Mouse (Mus musculus) mesoderm, embryonic 11.5 days (tissue): ENCODE results near the gene Atg4c.
A peak's percentile ranks its signal among the peaks of the same experiment; 100 is the strongest.

Experiments
- DNase-seq: peaks from one replicate; pipeline ENCODE4 v3.0.0-alpha.2; 2012; ENCODE audit warnings: low read depth, low spot score

Atg4c gene

GRCm38 (mm10) chr4:99193810-99194582 lies at the start of gene Atg4c:
Atg4c (plus strand) TSS chr4:99193934.
- peak; percentile 88 for DNase-seq

DNA sequence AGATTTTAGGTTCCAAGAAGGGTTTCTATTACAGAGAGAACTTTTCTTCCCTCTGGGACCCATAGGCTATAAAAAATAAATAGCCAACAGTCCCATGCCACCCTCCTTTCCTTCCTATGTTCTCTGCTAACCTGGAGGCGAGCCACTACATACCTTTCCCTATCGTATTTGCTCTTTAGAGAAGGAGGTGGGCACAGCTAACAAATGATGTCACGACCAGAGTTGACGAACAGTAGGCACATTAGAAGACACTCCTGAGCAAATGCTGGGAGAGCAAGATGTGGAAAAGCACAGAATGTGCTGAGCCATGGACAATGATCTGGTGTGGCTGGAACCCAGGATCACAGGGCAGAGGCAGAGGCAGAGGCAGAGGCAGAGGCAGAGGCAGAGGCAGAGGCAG lies 42.3 kb upstream of the Atg4c start:
- no peak for DNase-seq

DNA sequence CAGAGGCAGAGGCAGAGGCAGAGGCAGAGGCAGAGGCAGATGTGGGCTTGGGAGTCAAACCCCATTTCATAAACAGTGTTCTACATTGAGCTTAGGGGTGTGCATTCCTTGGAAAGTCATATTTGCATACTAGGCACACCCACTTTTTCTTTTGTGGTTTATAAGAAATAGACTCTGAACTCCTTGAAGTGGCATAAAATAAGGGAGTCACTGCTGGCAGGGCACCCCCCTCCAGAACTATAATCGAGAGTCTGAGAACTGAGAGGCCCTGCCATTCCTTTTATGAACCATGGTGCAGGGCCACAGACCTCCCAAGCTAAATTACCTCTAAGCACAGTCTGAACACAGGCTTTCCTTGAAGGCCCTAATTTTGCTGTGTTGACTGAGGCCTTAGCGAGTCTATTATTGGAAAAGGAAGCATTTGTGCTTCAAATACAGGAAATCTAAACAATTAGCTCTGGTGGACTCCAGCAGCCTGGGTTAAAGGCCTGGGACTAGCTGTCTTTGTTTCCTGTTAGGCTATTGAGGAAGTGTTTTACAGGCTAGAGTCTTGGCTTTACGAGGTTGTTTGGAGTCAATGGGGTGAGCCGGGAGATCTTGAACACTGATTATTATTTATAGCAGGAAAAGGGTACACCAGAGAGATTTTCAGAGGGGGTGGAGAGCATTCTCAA lies 41.7 kb upstream of the Atg4c start:
- DNase-seq = no peak

GRCm38 (mm10) chr4:99156641-99157307 lies 37.0 kb upstream of the Atg4c start:
- no peak for DNase-seq

DNA sequence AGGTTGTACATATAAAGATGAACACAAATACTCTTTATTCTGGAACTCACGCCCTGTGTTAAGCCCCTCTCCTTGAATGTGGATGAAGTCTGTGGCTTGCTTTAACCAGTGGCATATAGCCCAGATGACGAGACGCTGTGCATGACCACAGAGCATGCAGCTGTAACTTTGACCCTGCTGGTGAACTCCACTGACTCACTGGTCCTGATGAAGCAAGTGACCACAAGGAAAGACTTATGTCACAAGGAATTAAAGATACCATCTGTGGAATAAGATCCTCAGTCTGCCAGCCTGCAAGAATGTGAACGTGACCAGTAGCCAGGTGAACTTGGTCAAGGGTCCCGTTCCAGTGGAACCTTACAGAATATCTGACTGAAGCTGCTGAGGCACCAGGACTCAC lies 35.2 kb upstream of the Atg4c start:
- DNase-seq = no peak

DNA sequence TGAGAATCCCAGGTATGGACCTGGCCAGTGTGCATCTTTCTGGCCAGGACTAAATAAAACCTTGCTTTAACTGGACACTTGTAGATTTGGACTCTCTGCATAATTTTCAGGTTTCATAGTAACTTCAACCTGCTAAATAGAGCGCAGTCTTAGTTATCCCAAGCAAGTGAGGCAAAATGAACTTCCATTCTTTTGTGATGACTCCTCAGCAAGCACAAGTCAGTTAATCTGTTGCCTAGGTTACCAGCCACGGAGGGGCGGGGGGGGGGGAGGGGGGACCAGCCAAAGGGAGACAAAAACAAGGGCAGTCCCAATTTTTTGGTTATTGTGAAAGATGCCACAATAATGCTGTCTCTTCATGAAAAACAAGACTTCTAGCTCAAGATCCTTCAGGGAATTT lies 33.3 kb upstream of the Atg4c start:
- DNase-seq = no peak

DNA sequence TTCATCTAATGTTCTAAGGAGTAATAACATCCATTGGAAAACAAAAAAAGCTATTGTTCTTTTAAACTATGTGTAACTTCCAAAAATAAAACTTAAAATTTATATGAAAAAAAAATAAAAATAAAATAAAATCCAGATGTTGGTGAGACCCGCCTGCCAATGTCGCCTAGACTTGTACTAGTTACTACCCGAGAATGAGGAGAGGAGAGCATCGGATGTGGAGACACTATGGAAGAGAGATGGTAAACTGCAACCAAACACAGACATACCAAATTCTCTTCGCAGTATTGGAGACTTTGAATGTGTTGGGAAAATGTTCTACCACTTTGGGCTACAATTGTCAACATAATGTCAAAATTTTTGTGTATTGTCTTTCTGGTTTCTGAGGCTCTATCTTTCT lies 32.8 kb upstream of the Atg4c start:
- no peak for DNase-seq

DNA sequence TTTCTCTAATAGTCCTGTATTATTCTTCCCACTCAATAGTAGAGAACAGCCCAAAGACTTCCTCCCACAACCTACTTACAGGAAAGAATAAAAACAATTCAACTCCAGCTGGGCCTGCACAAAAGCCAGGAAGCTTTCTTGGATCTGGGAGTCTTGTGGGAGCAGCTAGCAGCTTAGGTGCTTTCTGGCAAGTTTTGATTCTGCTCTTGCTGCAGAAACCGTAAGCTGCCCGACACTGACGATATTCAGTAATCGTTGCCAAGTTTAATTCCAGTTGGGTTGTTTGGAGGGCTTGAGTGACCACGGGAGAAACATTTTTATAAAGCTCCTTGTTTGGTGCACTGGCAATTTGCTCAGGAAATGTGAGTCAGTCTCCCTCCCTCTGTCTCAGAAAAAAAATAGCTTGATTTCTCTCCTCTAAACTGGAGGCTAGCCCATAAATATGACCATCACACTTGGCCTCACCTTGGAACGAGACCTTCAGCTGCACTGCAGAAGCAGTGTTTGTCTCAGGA lies 32.2 kb upstream of the Atg4c start:
- DNase-seq = no peak

DNA sequence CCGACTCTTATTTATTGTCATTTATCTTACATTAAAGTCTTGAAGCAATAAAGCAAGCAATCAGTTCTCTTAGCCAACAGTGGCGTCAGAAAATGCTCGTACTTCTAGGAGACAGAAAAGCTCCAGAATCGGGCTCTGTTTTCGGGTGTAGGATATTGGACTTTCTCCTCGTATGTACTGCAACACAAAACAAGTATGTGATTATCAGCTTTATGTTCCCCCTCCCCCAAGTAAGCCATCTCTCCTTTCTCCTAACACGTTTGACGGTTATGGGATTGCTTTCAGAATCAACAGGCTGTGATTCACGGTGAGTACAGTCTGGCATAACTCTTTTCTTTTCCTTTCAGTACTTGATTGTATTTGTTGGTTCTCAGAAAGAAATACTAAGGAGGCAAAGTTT lies 30.7 kb upstream of the Atg4c start:
- no peak for DNase-seq

- peak; percentile 34 for DNase-seq
These were observed 30.2 kb upstream of the Atg4c start for GRCm38 (mm10) chr4:99163547-99163946.

DNA sequence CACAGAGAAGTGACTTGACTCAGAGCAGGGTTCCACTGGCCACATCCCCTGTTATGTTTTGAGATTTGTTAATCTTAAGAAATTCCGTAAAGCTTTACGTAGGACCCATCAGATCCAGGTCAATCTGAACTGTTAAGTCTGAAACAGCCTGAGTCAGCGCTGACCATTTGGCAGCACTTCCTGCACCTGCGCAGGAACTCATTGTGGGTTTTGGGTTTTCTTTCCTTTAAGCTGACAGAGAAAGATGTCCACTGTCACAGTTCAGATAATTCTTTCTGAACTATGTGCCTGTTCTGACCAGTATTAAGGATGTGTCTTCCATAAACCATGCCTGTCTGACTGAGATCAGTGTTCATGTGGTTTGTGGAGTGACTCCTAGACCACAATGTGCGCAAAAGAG lies 24.9 kb upstream of the Atg4c start:
- no peak for DNase-seq

DNA sequence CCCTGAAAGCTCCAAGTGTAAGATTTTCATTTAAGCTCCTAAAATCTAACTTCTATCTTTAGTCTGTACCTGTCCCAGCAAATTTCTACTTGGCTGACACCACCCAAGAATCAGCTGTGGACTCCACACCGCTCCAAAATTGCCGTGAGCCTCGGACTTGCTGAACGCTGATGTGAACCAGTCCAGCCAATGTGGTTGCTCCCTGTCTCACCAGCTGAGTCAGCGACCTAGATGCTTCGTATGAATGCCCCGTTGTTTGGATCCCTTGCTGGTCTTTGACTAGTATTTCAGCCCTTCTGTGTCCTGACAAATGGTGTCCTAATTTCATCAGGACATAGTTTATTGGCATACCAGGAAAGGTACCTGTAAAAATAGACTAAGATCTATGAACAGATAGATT lies 19.5 kb upstream of the Atg4c start:
- DNase-seq = no peak

- no peak for DNase-seq
These were observed 16.9 kb upstream of the Atg4c start for GRCm38 (mm10) chr4:99176841-99177240.

- no peak for DNase-seq
These were observed 16.5 kb upstream of the Atg4c start for GRCm38 (mm10) chr4:99177255-99177654.

DNA sequence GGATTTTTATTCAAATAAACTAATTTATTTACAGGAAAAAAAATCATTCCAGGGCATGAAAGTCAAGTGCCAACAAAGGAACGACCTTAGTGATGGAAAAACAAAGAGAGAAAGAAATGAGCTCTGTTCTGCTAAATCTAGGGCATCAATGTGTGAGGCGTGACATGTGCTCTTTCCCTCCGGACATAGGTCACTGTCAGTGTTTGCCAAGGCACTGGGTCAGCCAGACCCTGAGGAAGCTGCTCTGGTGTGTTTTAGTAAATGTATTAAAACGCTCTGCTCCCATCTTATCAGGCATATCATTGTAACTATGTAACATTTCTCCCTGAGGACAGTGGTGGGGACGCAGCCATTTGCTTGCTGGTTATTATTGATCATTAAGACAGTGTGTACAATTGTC lies 14.9 kb upstream of the Atg4c start:
- no peak for DNase-seq

GRCm38 (mm10) chr4:99179446-99180120 lies 14.2 kb upstream of the Atg4c start:
- DNase-seq = no peak

- no peak for DNase-seq
These were observed 12.8 kb upstream of the Atg4c start for GRCm38 (mm10) chr4:99180921-99181320.

DNA sequence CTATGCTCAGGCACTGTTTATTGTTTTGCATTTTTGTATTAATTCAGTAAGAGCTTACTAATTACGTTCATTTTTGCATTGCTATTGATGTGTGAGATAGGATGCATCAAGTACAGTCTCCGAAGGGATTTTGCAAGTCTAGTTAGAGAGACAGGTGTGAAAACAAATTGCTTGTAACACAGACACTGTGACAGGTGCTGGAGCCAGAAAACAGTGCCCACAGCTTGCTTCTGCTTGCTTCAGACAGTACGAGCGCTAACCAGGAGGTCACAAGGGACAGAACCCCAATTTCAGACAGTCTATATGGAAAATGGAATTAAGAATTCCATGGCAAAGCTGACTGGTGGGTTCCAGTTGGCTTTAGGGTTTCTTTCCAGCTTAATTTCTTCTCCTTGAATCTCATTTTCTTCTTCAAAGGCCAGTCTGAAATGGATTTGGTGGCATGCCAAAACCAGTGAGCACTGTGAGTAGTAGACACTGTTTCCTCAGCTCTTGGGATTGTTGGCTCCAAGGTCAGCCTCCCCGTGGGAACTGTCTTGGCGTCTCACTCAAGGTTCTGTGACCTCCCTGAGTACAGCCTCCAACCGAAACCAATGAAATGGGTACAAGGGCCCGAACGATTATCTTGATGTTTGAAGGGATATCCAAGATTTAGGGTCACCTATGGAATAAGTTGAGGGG lies 11.9 kb upstream of the Atg4c start:
- DNase-seq = no peak

- DNase-seq = peak; percentile 61
These were observed 10.9 kb upstream of the Atg4c start for GRCm38 (mm10) chr4:99182660-99183431.

GRCm38 (mm10) chr4:99184678-99185077 lies 9.1 kb upstream of the Atg4c start:
- DNase-seq = no peak

- DNase-seq = no peak
These were observed 8.4 kb upstream of the Atg4c start for GRCm38 (mm10) chr4:99185305-99185704.
